Mouse (Mus musculus) right cerebral cortex, adult 18-20 months (tissue): ENCODE results near the gene Rab23.

Experiments
- DNase-seq: peaks from one replicate; pipeline ENCODE4 v3.0.0; 2022; ENCODE audit warnings: mixed read lengths

Gene Rab23

GRCm38 (mm10) chr1:33768091-33768787 lies 48.6 kb downstream of the Rab23 start:
- DNase-seq, result no peak

GRCm38 (mm10) chr1:33768827-33769226 lies 49.1 kb downstream of the Rab23 start:
- DNase-seq, result no peak

DNA sequence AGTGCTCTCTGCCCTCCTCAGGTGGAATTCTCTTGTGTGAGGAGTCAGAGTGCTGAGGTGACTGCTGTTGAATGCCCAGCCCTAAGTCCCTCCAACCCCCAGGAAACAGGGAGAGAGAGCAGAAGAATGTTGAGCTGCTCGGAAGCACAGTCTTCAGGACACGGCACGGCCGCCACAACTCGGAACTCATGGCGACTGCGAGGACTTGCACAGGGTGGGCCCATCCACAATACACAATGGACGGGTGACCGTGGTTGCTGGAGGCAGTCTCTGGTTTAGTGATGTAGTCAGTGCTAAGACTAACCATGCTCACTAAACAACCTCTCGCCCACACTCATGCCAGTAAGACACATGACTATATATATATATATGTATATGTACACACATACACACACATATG lies 51.9 kb downstream of the Rab23 start:
- no peak for DNase-seq

DNA sequence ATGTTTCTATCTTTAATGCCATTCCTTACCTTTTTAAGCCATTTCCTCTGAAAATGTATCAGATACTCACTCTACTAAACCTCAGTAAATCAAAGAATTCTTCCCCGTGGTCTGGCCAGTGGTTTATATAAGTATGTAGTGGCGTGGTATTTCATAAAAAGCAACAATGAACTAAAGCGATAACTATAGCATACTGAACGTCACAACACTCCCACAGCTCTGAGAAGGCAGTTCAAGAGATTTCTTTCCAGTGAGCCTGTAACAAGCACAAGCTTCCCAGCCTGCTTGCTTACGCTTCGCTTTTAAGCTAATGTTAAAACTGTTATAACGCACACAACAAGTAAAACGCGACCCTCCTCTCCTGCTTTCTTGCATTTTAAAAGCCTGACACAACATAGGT lies 52.4 kb downstream of the Rab23 start:
- DNase-seq, result no peak

DNA sequence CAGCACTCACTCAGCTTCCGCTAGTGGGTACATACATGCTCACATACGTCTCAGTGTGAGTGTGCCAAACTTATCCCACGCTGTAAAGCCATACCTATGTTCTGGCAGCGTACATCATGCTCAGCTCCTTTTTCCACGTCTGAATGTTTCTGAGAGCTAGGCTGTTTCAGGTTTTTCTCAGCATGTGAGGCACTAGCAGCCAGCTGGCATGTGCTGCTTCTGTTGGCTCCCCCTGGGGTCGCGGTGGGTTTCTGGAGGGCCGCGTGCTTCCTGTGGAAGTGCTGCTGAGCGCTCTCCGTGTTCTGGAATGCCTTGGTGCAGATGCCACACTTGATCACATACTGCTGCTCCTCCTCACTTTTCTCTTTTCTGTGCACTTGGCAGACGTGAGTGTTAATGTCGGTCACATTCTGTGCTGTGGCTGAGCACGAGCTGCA lies 56.5 kb downstream of the Rab23 start:
- peak; percentile 55 for DNase-seq

DNA sequence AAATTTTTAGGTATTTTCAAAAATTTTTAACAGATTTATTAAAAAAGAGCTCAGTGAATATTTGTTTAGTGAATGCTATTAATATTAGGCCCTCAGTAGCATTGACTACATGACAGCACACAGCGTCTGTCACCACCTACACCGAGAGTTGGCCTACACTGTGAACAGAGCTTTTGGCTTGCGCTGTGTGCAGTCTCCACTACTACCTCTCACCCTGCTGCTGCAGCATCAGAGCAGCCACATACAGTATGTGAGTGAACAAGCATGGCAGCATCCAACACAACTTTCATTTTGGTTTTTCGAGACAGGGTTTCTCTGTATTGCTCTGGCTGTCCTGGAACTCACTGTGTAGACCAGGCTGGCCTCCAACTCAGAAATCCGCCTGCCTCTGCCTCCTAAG lies 64.9 kb downstream of the Rab23 start:
- DNase-seq, result no peak

- DNase-seq, result no peak
These were observed 68.4 kb downstream of the Rab23 start for GRCm38 (mm10) chr1:33788072-33788471.

- no peak for DNase-seq
These were observed 68.8 kb downstream of the Rab23 start for GRCm38 (mm10) chr1:33788493-33788892.
